Mouse (Mus musculus): ENCODE data around the gene CK137956. TPM values are rescaled to one million over a fixed set of nuclear protein-coding genes. Genes with fewer than 3 reads are reported as not detected.

The CK137956 gene
- polyA plus RNA-seq, 1 experiment: not detected

DNA sequence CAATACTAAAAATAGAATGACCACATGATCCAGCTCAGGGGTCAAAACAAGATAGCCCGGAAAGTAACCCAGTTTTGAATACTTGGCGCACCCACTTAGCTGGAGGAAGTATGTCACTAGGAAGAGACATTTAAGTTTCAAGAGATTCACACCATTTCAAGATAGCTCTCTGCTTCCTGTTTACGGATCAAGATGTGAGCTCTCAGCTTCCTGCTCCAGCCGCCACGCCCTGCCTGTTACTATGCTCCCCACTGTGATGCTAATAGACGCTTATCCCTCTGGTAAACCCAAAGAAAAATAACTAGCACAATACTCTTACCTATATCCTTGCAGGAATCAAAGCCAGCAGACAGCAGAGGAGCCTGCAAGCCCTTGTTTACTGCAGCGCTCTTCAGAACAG is 57.2 kb downstream of the CK137956 start:
- DNase-seq (ENCODE audit: low spot score): no peak

GRCm38 (mm10) chr4:127907151-127907550 is 63.6 kb downstream of the CK137956 start:
- no peak for DNase-seq (ENCODE audit: low spot score)

- DNase-seq (ENCODE audit: low spot score): no peak
These were observed 66.8 kb downstream of the CK137956 start for GRCm38 (mm10) chr4:127903954-127904353.

DNA sequence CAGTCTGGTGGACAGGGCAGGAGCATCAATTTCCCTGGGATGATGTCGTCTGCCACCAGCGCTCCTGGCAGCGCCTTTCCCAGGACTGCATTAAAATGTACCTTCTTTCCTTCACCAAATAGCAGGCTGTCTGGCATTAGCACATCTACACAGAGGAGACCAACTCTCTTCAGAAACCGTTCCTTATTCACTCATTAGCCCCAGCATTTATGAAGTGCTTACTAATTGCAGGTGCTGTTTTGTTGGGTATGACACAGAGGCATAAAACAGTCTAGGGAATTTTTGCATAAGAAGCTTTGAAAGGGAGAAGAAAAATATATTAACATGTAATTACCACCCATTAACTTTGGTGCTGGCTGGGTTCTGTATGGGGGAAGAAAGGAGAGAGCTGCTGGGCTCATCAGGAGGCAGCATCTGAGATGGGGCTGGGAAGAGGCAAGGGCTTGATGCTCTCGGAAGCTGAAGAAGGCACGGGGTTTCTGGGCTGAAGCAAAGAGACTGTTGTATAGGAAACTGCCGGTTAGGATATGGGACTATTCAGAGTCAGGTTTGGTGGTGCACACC is 69.8 kb downstream of the CK137956 start:
- DNase-seq (ENCODE audit: low spot score): no peak

DNA sequence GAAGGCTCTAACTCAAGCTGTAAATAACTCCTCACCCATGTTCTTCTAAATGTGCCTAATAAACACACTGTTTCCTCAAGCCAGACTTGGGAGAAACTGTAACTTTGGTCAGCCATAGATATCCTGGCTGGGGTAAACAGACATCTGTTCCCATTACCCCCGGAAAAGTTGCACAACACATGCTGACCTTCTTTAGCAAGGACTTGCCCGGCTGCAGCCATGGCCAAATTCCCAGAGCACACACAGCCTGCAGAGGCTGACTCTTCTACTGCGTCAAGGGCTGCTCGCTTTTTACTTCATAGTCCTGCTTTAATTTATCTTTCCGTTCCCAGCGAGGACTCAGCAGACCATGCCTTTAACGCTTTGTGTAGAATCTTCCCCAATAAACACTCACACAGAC is 81.7 kb downstream of the CK137956 start:
- DNase-seq (ENCODE audit: low spot score): no peak

DNA sequence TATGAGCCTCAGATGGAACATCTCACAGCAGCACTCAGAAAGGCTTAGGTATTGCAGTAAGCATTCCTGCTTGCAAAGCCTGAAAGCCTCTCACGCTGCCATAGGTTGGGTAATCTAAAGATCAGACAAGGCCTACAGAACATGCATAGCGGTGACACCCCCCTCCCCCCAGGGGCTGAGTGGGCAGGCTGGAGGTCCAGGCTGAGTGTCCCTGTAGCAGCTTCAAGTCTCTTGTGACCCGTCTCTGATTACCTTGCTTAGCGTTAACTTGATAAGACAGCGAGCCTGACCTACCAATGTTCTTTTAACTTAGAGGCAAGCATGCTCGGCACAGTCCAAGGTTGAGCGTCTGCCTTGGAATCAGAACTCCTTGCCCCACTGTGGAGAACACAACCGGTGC is 91.8 kb downstream of the CK137956 start:
- DNase-seq (ENCODE audit: low spot score): no peak

Other genes starting within 250 kb of the CK137956 start
- gene Csmd2, start 16.9 kb upstream of the CK137956 start, polyA plus RNA-seq (2012; rRNA removed): not detected in 2 replicates

All from urinary bladder, adult 2 months (tissue).